Mouse (Mus musculus) heart, embryonic 16.5 days (tissue): Measurements from ENCODE around the gene Tcea2. TPM values are rescaled to one million over a fixed set of nuclear protein-coding genes. Genes with fewer than 3 reads are reported as not detected.

Experiments used
- ATAC-seq: fragments of 200-750 bp; cut with Nextera tagmentation; replicated peaks from 2 replicates; pipeline ENCODE4 v1.8.0; 2017; ENCODE audit warnings: moderate number of reproducible peaks; ENCODE audit not compliant: insufficient read depth, low FRiP score; ENCODE audit errors: extremely low read depth
- H3K27ac ChIP-seq: fragments of 300-500 bp; sonication (generic); 2 replicates; pipeline ENCODE4 v1.5.1; 2014; ENCODE audit warnings: mild to moderate bottlenecking, low read length, control low read depth, moderate library complexity
- H3K27me3 ChIP-seq: fragments of 300-500 bp; sonication (generic); 2 replicates; pipeline ENCODE4 v1.6.1; 2014; ENCODE audit warnings: low read length, mixed read lengths; ENCODE audit not compliant: control insufficient read depth, insufficient read depth
- H3K36me3 ChIP-seq: fragments of 300-500 bp; sonication (generic); 2 replicates; pipeline ENCODE4 v1.6.1; 2014; ENCODE audit not compliant: control insufficient read depth, insufficient read depth
- H3K4me1 ChIP-seq: fragments of 300-500 bp; sonication (generic); 2 replicates; pipeline ENCODE4 v1.6.1; 2014; ENCODE audit warnings: low read length, mixed read lengths; ENCODE audit not compliant: control insufficient read depth, insufficient read depth
- H3K4me2 ChIP-seq: fragments of 300-500 bp; sonication (generic); 2 replicates; pipeline ENCODE4 v1.6.1; 2014; ENCODE audit warnings: low read depth, mild to moderate bottlenecking, control low read depth, low read length
- H3K4me3 ChIP-seq: fragments of 300-500 bp; sonication (generic); 2 replicates; pipeline ENCODE4 v1.5.1; 2014; ENCODE audit warnings: mild to moderate bottlenecking, control low read depth, low read length
- H3K9ac ChIP-seq: fragments of 300-500 bp; sonication (generic); 2 replicates; pipeline ENCODE4 v1.6.1; 2014; ENCODE audit warnings: low read length, control low read depth
- H3K9me3 ChIP-seq: fragments of 300-500 bp; sonication (generic); replicated peaks from 2 replicates; pipeline ENCODE4 v1.6.1; 2016; ENCODE audit warnings: low read length; ENCODE audit not compliant: control insufficient read depth
- WGBS: fragments of 180-500 bp; shearing (Covaris S2); extraction: QIAGEN DNeasy Blood & Tissue Kit; methylation state at CpG from one replicate; pipeline ENCODE4 v1.1.7; 2014; 5-methylcytosine and 5-hydroxymethylcytosine counted together
- polyA plus RNA-seq: library from polyadenylated mRNA; unstranded; fragments of >200 nt; fragmentation: Nextera tagmentation; extraction: Ambion mirVana; gene quantifications from 2 replicates; pipeline ENCODE4 v1.2.1, GENCODE M21; 2015

Tcea2 gene
- polyA plus RNA-seq = 17.6 and 19.6 TPM in 2 replicates

- under 1% methylated on average over 56 of the region's 69 CpGs for WGBS
- no peaks in the 10 kb centered on the region for H3K9me3 ChIP-seq
- H3K4me3 ChIP-seq = peak within 1 kb of the TSS; percentile 76
- peak within 1 kb of the TSS; percentile 78 for H3K9ac ChIP-seq
- peak within 1 kb of the TSS; percentile 56 for H3K27ac ChIP-seq
- peak; percentile 39 for ATAC-seq
- H3K27me3 ChIP-seq = no peaks in the 10 kb centered on the region
- peak within 1 kb of the TSS; percentile 79 for H3K4me2 ChIP-seq
- peaks cover 2% of the 10 kb centered on the region; the same call in 1 of the 2 replicates for H3K36me3 ChIP-seq
- H3K4me1 ChIP-seq = peaks cover 14% of the 10 kb centered on the region
These were observed at the start of gene Tcea2 for GRCm38 (mm10) chr2:181679951-181680715. Gene Tcea2, plus strand, starts transcription at chr2:181680310.

GRCm38 (mm10) chr2:181632624-181633023, 47.5 kb upstream of the Tcea2 start:
- Histone ChIP-seq H3K9me3 (no peaks in the 10 kb centered on the region), H3K9ac (no peak overlapping the region), H3K27ac (no peak overlapping the region), H3K4me2 (no peak overlapping the region), H3K36me3 (peaks cover 44% of the 10 kb centered on the region), H3K4me1 (no peaks in the 10 kb centered on the region), H3K27me3 (no peaks in the 10 kb centered on the region), H3K4me3 (no peak overlapping the region)
- 93% methylated on average over 6 of the region's 6 CpGs for WGBS
- ATAC-seq = no peak

- H3K4me2 ChIP-seq = no peak overlapping the region
- H3K27me3 ChIP-seq = no peaks in the 10 kb centered on the region
- 92% methylated on average over 3 of the region's 3 CpGs for WGBS
- ATAC-seq = no peak
- H3K4me3 ChIP-seq = no peak overlapping the region
- peaks cover 61% of the 10 kb centered on the region for H3K36me3 ChIP-seq
- H3K9ac ChIP-seq = no peak overlapping the region
- H3K9me3 ChIP-seq = no peaks in the 10 kb centered on the region
- no peaks in the 10 kb centered on the region for H3K4me1 ChIP-seq
- H3K27ac ChIP-seq = no peak overlapping the region
These were observed 44.2 kb upstream of the Tcea2 start for GRCm38 (mm10) chr2:181635865-181636264.

- Histone ChIP-seq H3K27ac (no peak overlapping the region), H3K4me3 (no peak overlapping the region), H3K4me2 (no peak overlapping the region), H3K4me1 (no peaks in the 10 kb centered on the region), H3K36me3 (peaks cover 52% of the 10 kb centered on the region), H3K9me3 (no peaks in the 10 kb centered on the region), H3K27me3 (no peaks in the 10 kb centered on the region), H3K9ac (no peak overlapping the region)
- no peak for ATAC-seq
- WGBS = 95% methylated on average over 2 of the region's 2 CpGs
These were observed 35.7 kb upstream of the Tcea2 start for GRCm38 (mm10) chr2:181644361-181644760.

- 94% methylated on average over 3 of the region's 3 CpGs for WGBS
- no peak overlapping the region for H3K27ac ChIP-seq
- H3K9ac ChIP-seq = no peak overlapping the region
- H3K27me3 ChIP-seq = no peaks in the 10 kb centered on the region
- no peaks in the 10 kb centered on the region for H3K9me3 ChIP-seq
- ATAC-seq = no peak
- no peak overlapping the region for H3K4me3 ChIP-seq
- no peak overlapping the region for H3K4me2 ChIP-seq
- H3K4me1 ChIP-seq = no peaks in the 10 kb centered on the region
- H3K36me3 ChIP-seq = peaks cover 53% of the 10 kb centered on the region
These were observed 34.4 kb upstream of the Tcea2 start for GRCm38 (mm10) chr2:181645666-181646065.

- peaks cover 49% of the 10 kb centered on the region for H3K36me3 ChIP-seq
- WGBS = 87% methylated on average over 6 of the region's 6 CpGs
These were observed 33.3 kb upstream of the Tcea2 start for GRCm38 (mm10) chr2:181646626-181647472.

GRCm38 (mm10) chr2:181648926-181649325, 31.2 kb upstream of the Tcea2 start:
- H3K4me3 ChIP-seq = no peak overlapping the region
- H3K36me3 ChIP-seq = peaks cover 59% of the 10 kb centered on the region
- no peak for ATAC-seq

More at GRCm38 (mm10) chr2:181646626-181647472, 33.3 kb upstream of the Tcea2 start:
- Histone ChIP-seq H3K27ac (no peak overlapping the region), H3K27me3 (no peaks in the 10 kb centered on the region), H3K4me2 (no peak overlapping the region), H3K4me3 (no peak overlapping the region), H3K9me3 (no peaks in the 10 kb centered on the region), H3K9ac (no peak overlapping the region), H3K4me1 (no peaks in the 10 kb centered on the region)
- ATAC-seq = no peak

GRCm38 (mm10) chr2:181653065-181653464, 27.0 kb upstream of the Tcea2 start:
- H3K9me3 ChIP-seq = no peaks in the 10 kb centered on the region
- no peak for ATAC-seq
- no peak overlapping the region for H3K27ac ChIP-seq
- peaks cover 53% of the 10 kb centered on the region for H3K36me3 ChIP-seq
- no peaks in the 10 kb centered on the region for H3K27me3 ChIP-seq
- H3K4me1 ChIP-seq = peaks cover 7% of the 10 kb centered on the region
- no peak overlapping the region for H3K4me2 ChIP-seq
- H3K4me3 ChIP-seq = no peak overlapping the region
- H3K9ac ChIP-seq = no peak overlapping the region

More at GRCm38 (mm10) chr2:181648926-181649325, 31.2 kb upstream of the Tcea2 start:
- Histone ChIP-seq H3K4me1 (peaks cover 5% of the 10 kb centered on the region), H3K4me2 (no peak overlapping the region), H3K9ac (no peak overlapping the region), H3K27me3 (no peaks in the 10 kb centered on the region), H3K27ac (no peak overlapping the region), H3K9me3 (no peaks in the 10 kb centered on the region)
- 88% methylated on average over 10 of the region's 10 CpGs for WGBS

- Histone ChIP-seq H3K4me1 (peaks cover 7% of the 10 kb centered on the region), H3K27me3 (no peaks in the 10 kb centered on the region), H3K36me3 (peaks cover 49% of the 10 kb centered on the region), H3K27ac (no peak overlapping the region), H3K9ac (no peak overlapping the region), H3K4me2 (no peak overlapping the region), H3K9me3 (no peaks in the 10 kb centered on the region), H3K4me3 (no peak overlapping the region)
- ATAC-seq = no peak
- 91% methylated on average over 1 of the region's 1 CpGs for WGBS
These were observed 26.6 kb upstream of the Tcea2 start for GRCm38 (mm10) chr2:181653523-181653922.
